Mouse (Mus musculus) myocyte (in vitro differentiated cells): Measurements from ENCODE around the gene Synm. TPM values are rescaled to one million over a fixed set of nuclear protein-coding genes. Genes with fewer than 3 reads are reported as not detected.

Experiments
- H3K27me3 ChIP-seq: one replicate; pipeline ENCODE4 v1.6.1; 2011; ENCODE audit not compliant: control insufficient read depth, insufficient read depth, insufficient read length
- H3K36me3 ChIP-seq: one replicate; pipeline ENCODE4 v1.6.1; 2011; ENCODE audit not compliant: control insufficient read depth, insufficient read depth
- H3K4me2 ChIP-seq: one replicate; pipeline ENCODE4 v1.6.1; 2011; ENCODE audit warnings: low read depth, control low read depth
- H3K4me3 ChIP-seq: one replicate; pipeline ENCODE4 v1.5.1; 2011; ENCODE audit warnings: mild to moderate bottlenecking, control low read depth, moderate library complexity
- H3K79me2 ChIP-seq: one replicate; pipeline ENCODE4 v1.6.1; 2011; ENCODE audit not compliant: control insufficient read depth, insufficient read depth
- H3ac ChIP-seq: one replicate; pipeline ENCODE4 v1.6.1; 2011; ENCODE audit not compliant: control insufficient read depth, insufficient read length
- CEBPB ChIP-seq: IDR thresholded peaks from 2 replicates; pipeline ENCODE4 v1.6.1; 2011; ENCODE audit warnings: mild to moderate bottlenecking, moderate library complexity; ENCODE audit not compliant: poor library complexity, insufficient read depth, severe bottlenecking
- E2F4 ChIP-seq: IDR thresholded peaks from one replicate; pipeline ENCODE4 v1.6.1; 2011; ENCODE audit warnings: mild to moderate bottlenecking, control low read depth, moderate library complexity; ENCODE audit not compliant: insufficient read depth
- MAX ChIP-seq: IDR thresholded peaks from one replicate; pipeline ENCODE4 v1.6.1; 2011; ENCODE audit warnings: low read depth, mild to moderate bottlenecking, control low read depth
- MYOD1 ChIP-seq, 3 experiments: IDR thresholded peaks; one replicate each; pipeline ENCODE4 v1.6.1; 2011; ENCODE audit warnings: control low read depth in 2 of 3, low read depth in 2 of 3, mild to moderate bottlenecking in 2 of 3, moderate library complexity in 1 of 3; ENCODE audit not compliant: insufficient read length in 2 of 3, control insufficient read depth in 1 of 3
- MYOG ChIP-seq, 3 experiments: IDR thresholded peaks; one replicate each; pipeline ENCODE4 v1.6.1; 2011; ENCODE audit warnings: control low read depth in 2 of 3, low read depth in 2 of 3, mild to moderate bottlenecking in 2 of 3; ENCODE audit not compliant: insufficient read length in 2 of 3, control insufficient read depth in 1 of 3, insufficient read depth in 1 of 3
- POLR2A ChIP-seq: IDR thresholded peaks from one replicate; pipeline ENCODE4 v1.6.1; 2011; ENCODE audit warnings: low read depth, mild to moderate bottlenecking, control low read depth, moderate library complexity; ENCODE audit not compliant: insufficient read length
- POLR2AphosphoS2 ChIP-seq: IDR thresholded peaks from one replicate; pipeline ENCODE4 v1.6.1; 2011; ENCODE audit warnings: low read depth, control low read depth; ENCODE audit not compliant: insufficient read length
- REST ChIP-seq: IDR thresholded peaks from one replicate; pipeline ENCODE4 v1.6.1; 2011; ENCODE audit warnings: mild to moderate bottlenecking, control low read depth, moderate library complexity; ENCODE audit not compliant: insufficient read depth, insufficient read length
- SRF ChIP-seq: IDR thresholded peaks from one replicate; pipeline ENCODE4 v1.6.1; 2011; ENCODE audit warnings: low read depth; ENCODE audit not compliant: control insufficient read depth, insufficient read length
- TCF3 ChIP-seq: IDR thresholded peaks from one replicate; pipeline ENCODE4 v1.6.1; 2011; ENCODE audit warnings: low read depth, control low read depth; ENCODE audit not compliant: insufficient read length
- USF1 ChIP-seq: IDR thresholded peaks from one replicate; pipeline ENCODE4 v1.6.1; 2011; ENCODE audit warnings: low read depth, mild to moderate bottlenecking, control low read depth, moderate library complexity
- polyA plus RNA-seq: library from polyadenylated mRNA; unstranded; fragments of >200 nt; fragmentation: generic; extraction: Trizol; gene quantifications from one replicate; pipeline ENCODE4 v1.2.1, GENCODE M21; 2012; ENCODE audit warnings: missing spikeins

Gene Synm
- polyA plus RNA-seq, 1 experiment = 0.46 TPM

DNA sequence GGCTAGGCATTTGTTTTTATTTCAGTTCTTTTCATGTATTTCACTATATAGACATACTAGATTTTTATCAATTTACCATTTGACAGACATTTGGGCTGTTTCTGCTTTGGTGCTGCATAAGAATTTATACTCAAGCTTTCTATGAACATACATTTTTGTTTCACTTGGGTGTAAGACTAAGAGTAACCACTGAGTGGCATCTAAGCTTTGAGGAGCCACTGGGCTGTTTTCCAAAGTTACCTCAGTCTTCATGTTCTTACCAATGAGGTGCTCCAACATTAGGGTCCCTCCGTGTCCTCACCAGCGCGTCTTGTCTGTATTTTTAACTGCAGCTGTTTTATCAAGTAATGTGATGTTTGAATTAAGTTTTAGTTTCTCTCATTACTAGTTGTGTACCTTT is 73.0 kb downstream of the Synm start:
- no peak overlapping the region for H3ac ChIP-seq
- no peak for TF ChIP-seq SRF
- peaks cover 14% of the 10 kb centered on the region for H3K36me3 ChIP-seq
- no peak overlapping the region for H3K4me3 ChIP-seq
- H3K4me2 ChIP-seq = no peak overlapping the region
- no peaks in the 10 kb centered on the region for H3K27me3 ChIP-seq
- H3K79me2 ChIP-seq = no peaks in the 10 kb centered on the region

DNA sequence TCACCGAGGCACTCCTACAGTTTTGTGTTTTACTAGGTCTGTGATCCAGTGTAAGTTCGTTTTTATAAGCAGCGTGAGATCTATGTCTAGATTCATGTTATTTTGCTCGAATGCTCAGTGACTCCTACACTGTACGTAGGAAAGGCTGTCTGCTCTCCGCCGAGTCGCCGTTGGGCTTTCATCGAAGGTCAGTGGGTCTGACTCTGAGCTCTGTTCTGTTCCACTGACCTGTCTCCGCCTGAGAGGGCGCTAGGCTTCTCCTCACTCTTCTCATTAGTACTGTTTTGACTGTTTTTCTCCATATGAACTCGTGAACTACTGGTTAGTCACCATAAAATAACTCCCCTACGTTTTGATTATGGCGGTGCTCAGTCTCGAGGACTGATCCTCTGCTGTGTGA is 76.5 kb downstream of the Synm start:
- peaks cover 20% of the 10 kb centered on the region for H3K36me3 ChIP-seq
- H3K79me2 ChIP-seq = no peaks in the 10 kb centered on the region
- H3K4me2 ChIP-seq = no peak overlapping the region
- no peak overlapping the region for H3ac ChIP-seq
- H3K27me3 ChIP-seq = no peaks in the 10 kb centered on the region
- H3K4me3 ChIP-seq = no peak overlapping the region
- TF ChIP-seq REST = no peak
- TF ChIP-seq POLR2A = no peak
- no peak for TF ChIP-seq E2F4
- TF ChIP-seq POLR2AphosphoS2 = no peak

- no peak overlapping the region for H3K4me2 ChIP-seq
- no peak for TF ChIP-seq USF1
- TF ChIP-seq POLR2A = no peak
- TF ChIP-seq MAX = no peak
- TF ChIP-seq MYOG (IDR thresholded peaks at IDR 0.05; ENCODE audit: control insufficient read depth in 1 of 3, insufficient read depth in 1 of 3, insufficient read length in 2 of 3, low read depth in 2 of 3) = peak in 1 of 3 experiments; percentile 52
- peak in 2 of 3 experiments; percentile 34 to 89 for TF ChIP-seq MYOD1 (IDR thresholded peaks at IDR 0.05; ENCODE audit: control insufficient read depth in 1 of 3, insufficient read length in 2 of 3, low read depth in 2 of 3)
- no peak for TF ChIP-seq REST
- TF ChIP-seq TCF3 = no peak
- no peak for TF ChIP-seq E2F4
- no peak for TF ChIP-seq SRF
- no peak for TF ChIP-seq CEBPB
- no peaks in the 10 kb centered on the region for H3K27me3 ChIP-seq
- H3ac ChIP-seq = no peak overlapping the region
- H3K36me3 ChIP-seq = peaks cover 20% of the 10 kb centered on the region
- no peaks in the 10 kb centered on the region for H3K79me2 ChIP-seq
- H3K4me3 ChIP-seq = no peak overlapping the region
Measured at GRCm38 (mm10) chr7:67681078-67681477, 78.5 kb downstream of the Synm start.

Other genes starting within 250 kb of the Synm start
- gene Lrrc28, start 114.5 kb downstream of the Synm start, polyA plus RNA-seq = 24.2 TPM
- 14.2 TPM for gene Ttc23, start 112.3 kb downstream of the Synm start, polyA plus RNA-seq
- 7.9 TPM for gene Igf1r, start 193.1 kb upstream of the Synm start, polyA plus RNA-seq